Mouse (Mus musculus): ENCODE data around the gene Khdrbs1. TPM values are rescaled to one million over a fixed set of nuclear protein-coding genes. Genes with fewer than 3 reads are reported as not detected.
"Not testable (repeated sequence)": the region's sequence is repeated elsewhere in the genome, so short reads cannot be mapped to it uniquely, and the experiment has no call there.

Gene Khdrbs1
- polyA plus RNA-seq, 1 experiment from 2014 or later: 125 TPM

GRCm38 (mm10) chr4:129770600-129770999 lies 28.5 kb upstream of the Khdrbs1 start:
- Histone ChIP-seq H3K9me3 (no peaks in the 10 kb centered on the region), H3K4me1 (peaks cover 9% of the 10 kb centered on the region; the same call in 1 of the 2 replicates), H3K27me3 (no peaks in the 10 kb centered on the region; the same call in 1 of the 2 replicates), H3K4me3 (no peak overlapping the region), H3K4me2 (no peak overlapping the region), H3K27ac (no peak overlapping the region), H3K9ac (no peak overlapping the region), H3K36me3 (no peaks in the 10 kb centered on the region)
- WGBS: 44% methylated on average over 6 of the region's 6 CpGs
- no peak for ATAC-seq (ENCODE audit: borderline replicate concordance, extremely low read depth, low FRiP score, low TSS enrichment)

DNA sequence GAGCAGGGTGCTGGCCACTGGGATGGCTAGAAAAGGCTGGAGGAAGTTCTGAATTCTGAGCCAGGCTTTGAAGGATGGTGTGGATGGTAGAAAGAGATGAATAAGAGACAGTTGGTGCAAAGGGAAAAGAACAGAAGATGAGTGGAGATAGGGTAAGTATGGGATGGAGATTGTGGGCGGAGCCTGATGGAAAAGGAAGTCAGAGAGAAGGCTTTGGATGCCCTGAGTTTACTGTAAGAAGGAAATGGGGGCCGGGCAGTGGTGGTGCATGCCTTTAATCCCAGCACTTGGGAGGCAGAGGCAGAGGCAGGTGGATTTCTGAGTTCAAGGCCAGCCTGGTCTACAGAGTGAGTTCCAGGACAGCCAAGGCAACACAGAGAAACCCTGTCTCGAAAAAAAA lies 26.6 kb upstream of the Khdrbs1 start:
- H3K27me3 ChIP-seq; H3K9me3 ChIP-seq; H3K4me3 ChIP-seq; H3K9ac ChIP-seq; H3K4me2 ChIP-seq; H3K27ac ChIP-seq; H3K36me3 ChIP-seq; ATAC-seq (ENCODE audit: borderline replicate concordance, extremely low read depth, low FRiP score, low TSS enrichment); H3K4me1 ChIP-seq: not testable (repeated sequence)
- 65% methylated on average over 3 of the region's 3 CpGs for WGBS

DNA sequence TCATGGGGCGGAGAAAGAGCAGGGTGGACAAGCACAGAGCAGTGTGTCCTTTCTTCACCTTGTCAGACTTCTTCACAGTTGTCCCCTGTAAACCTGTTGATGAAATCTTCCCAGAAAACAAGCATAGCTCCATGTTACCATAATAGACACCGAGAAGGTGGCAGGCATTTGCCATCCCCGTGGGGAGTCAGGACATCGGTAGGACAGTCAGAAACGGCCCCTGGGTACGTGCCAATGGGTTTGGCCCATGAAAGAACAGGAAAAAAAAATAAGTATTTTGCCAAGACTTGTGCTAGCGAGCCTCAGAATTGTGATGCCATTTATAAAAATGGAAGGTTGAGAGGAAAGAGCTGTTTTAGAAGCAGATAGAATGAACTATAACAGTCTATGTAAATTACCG lies 25.7 kb upstream of the Khdrbs1 start:
- Histone ChIP-seq H3K4me1 (peaks cover 9% of the 10 kb centered on the region; the same call in 1 of the 2 replicates), H3K27ac (no peak overlapping the region), H3K9ac (no peak overlapping the region), H3K36me3 (no peaks in the 10 kb centered on the region), H3K27me3 (no peaks in the 10 kb centered on the region; the same call in 1 of the 2 replicates), H3K9me3 (no peaks in the 10 kb centered on the region), H3K4me2 (no peak overlapping the region), H3K4me3 (no peak overlapping the region)
- WGBS: 79% methylated on average over 8 of the region's 8 CpGs
- ATAC-seq (ENCODE audit: borderline replicate concordance, extremely low read depth, low FRiP score, low TSS enrichment): no peak

DNA sequence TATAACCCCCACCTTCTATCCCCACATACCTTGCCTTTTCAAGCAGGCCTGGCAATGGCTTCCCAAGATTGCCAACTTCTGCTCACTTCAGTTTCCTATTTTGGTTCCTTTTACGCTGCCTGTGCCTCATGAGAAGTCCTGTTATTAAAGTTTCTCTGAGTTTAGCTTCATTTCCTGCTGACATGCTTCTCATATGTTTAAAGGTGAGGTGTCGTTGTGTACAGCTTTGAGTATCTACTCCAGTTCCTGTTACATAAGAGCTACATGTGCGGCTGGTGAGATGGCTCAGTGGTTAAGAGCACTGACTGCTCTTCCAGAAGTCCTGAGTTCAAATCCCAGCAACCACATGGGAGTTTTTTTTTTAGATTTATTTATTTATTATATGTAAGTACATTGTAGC lies 23.2 kb upstream of the Khdrbs1 start:
- Histone ChIP-seq H3K9ac (no peak overlapping the region), H3K36me3 (no peaks in the 10 kb centered on the region), H3K4me3 (no peak overlapping the region), H3K9me3 (no peaks in the 10 kb centered on the region), H3K4me1 (no peaks in the 10 kb centered on the region), H3K4me2 (no peak overlapping the region), H3K27ac (no peak overlapping the region), H3K27me3 (no peaks in the 10 kb centered on the region)
- no peak for ATAC-seq (ENCODE audit: borderline replicate concordance, extremely low read depth, low FRiP score, low TSS enrichment)
- 78% methylated on average over 3 of the region's 3 CpGs for WGBS

- WGBS: 72% methylated on average over 1 of the region's 1 CpGs
- not testable (repeated sequence) for H3K9ac ChIP-seq; H3K4me3 ChIP-seq; ATAC-seq (ENCODE audit: borderline replicate concordance, extremely low read depth, low FRiP score, low TSS enrichment); H3K27me3 ChIP-seq; H3K36me3 ChIP-seq; H3K9me3 ChIP-seq; H3K4me1 ChIP-seq; H3K27ac ChIP-seq; H3K4me2 ChIP-seq
Observed at GRCm38 (mm10) chr4:129762496-129762895, 20.4 kb upstream of the Khdrbs1 start.

DNA sequence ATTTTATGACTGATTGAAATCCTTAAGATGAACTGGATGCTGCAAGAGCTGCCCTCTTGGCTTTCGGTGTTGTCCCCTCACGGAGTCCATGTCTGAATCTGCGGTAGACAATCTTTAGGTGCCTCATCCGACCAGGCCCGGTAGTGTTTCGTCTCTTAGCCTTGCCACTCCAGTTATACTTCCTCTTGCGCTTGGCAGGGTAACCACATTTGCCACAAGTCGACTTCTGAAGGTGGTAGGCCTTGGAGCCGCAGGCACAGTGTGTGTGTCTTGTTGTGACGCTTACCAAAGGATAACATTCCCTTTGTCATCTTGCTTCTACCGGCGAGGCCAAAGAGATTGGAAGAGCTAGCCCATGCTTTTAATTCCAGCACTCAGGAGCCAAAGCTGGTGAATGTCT lies 19.5 kb upstream of the Khdrbs1 start:
- H3K27ac ChIP-seq: no peak overlapping the region
- H3K27me3 ChIP-seq: no peaks in the 10 kb centered on the region
- 90% methylated on average over 12 of the region's 12 CpGs for WGBS
- H3K4me2 ChIP-seq: no peak overlapping the region
- H3K4me3 ChIP-seq: no peak overlapping the region
- H3K36me3 ChIP-seq: no peaks in the 10 kb centered on the region
- H3K4me1 ChIP-seq: no peaks in the 10 kb centered on the region
- H3K9me3 ChIP-seq: no peaks in the 10 kb centered on the region
- no peak overlapping the region for H3K9ac ChIP-seq
- ATAC-seq (ENCODE audit: borderline replicate concordance, extremely low read depth, low FRiP score, low TSS enrichment): no peak

DNA sequence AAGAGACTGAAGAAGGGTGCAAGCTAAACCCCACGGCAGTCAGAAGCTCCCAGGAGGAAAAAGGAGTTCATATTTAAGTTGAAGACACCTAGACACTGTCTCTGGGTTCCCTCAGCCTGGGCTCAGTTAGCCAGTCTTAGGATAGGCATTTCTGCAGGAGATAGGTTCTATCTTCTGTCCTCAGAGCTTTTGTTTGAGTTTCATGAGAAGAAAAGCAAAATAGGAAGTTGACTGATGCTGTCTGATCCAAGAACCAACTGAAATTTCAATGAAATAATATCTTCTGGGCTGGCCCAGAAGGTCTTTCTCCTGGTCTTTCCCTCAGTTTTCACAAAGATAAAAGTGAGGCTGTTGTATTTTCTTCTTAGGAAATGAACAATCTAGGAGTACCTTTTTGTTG lies 13.4 kb upstream of the Khdrbs1 start:
- no peaks in the 10 kb centered on the region for H3K27me3 ChIP-seq
- H3K4me2 ChIP-seq: no peak overlapping the region
- WGBS: 61% methylated on average over 1 of the region's 1 CpGs
- H3K9me3 ChIP-seq: no peaks in the 10 kb centered on the region
- H3K36me3 ChIP-seq: no peaks in the 10 kb centered on the region
- 0 out of 2 replicates have a peak, but pooled peaks cover 1% of the 10 kb centered on the region for H3K4me1 ChIP-seq
- no peak overlapping the region for H3K4me3 ChIP-seq
- H3K9ac ChIP-seq: no peak overlapping the region
- ATAC-seq (ENCODE audit: borderline replicate concordance, extremely low read depth, low FRiP score, low TSS enrichment): no peak
- H3K27ac ChIP-seq: no peak overlapping the region

- 51% methylated on average over 3 of the region's 3 CpGs for WGBS
- Histone ChIP-seq H3K4me2 (no peak overlapping the region), H3K4me3 (no peak overlapping the region), H3K9ac (no peak overlapping the region), H3K27ac (no peak overlapping the region), H3K36me3 (no peaks in the 10 kb centered on the region), H3K4me1 (0 out of 2 replicates have a peak, but pooled peaks cover 2% of the 10 kb centered on the region), H3K9me3 (no peaks in the 10 kb centered on the region), H3K27me3 (no peaks in the 10 kb centered on the region)
- ATAC-seq (ENCODE audit: borderline replicate concordance, extremely low read depth, low FRiP score, low TSS enrichment): no peak
Observed at GRCm38 (mm10) chr4:129754742-129755141, 12.6 kb upstream of the Khdrbs1 start.

DNA sequence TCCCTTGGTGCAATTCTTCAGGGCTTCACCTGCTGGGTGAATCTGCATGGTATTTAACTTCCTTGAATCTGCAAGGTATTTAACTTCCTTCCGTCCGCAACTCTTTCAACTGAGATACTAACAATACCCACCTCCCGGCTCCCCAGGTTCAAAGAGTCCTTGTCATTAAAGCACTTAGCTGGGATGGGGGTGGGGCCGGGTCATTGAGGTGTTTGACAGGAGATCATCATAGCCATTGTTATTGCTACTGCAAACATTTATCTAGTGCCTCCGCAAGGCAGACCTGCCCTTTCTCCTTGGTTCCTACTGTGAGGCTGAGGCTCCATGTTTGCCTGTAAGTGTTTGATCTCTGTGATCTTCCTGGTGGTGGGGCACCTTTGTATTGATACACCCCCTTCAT lies 8.3 kb upstream of the Khdrbs1 start:
- H3K9me3 ChIP-seq: no peaks in the 10 kb centered on the region
- no peak overlapping the region for H3K4me2 ChIP-seq
- WGBS: 21% methylated on average over 5 of the region's 5 CpGs
- H3K27me3 ChIP-seq: no peaks in the 10 kb centered on the region
- H3K27ac ChIP-seq: no peak overlapping the region
- ATAC-seq (ENCODE audit: borderline replicate concordance, extremely low read depth, low FRiP score, low TSS enrichment): no peak
- H3K4me1 ChIP-seq: 0 out of 2 replicates have a peak, but pooled peaks cover 2% of the 10 kb centered on the region
- H3K9ac ChIP-seq: no peak overlapping the region
- H3K36me3 ChIP-seq: no peaks in the 10 kb centered on the region
- H3K4me3 ChIP-seq: no peak overlapping the region

DNA sequence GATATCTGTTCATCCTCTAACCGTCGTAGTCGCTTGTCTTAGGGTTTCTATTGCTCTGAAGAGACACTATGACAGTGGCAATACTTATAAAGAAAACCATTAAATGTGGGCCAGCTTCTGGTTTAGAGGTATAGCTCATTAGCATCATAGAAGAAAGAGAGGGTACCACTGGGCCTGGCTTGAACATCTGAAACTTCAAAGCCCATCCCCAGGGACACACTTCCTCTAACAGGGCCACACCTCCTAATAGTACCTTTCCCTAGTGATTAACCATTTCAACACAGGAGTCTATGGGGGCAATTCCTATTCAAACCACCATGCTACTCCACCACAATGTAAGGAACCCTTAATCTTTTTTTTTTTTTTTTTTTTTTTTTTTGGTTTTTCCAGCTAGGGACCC lies 4.5 kb upstream of the Khdrbs1 start:
- WGBS: 81% methylated on average over 3 of the region's 3 CpGs
- ATAC-seq (ENCODE audit: borderline replicate concordance, extremely low read depth, low FRiP score, low TSS enrichment): no peak
- H3K4me2 ChIP-seq: no peak overlapping the region
- no peaks in the 10 kb centered on the region for H3K36me3 ChIP-seq
- H3K27me3 ChIP-seq: no peaks in the 10 kb centered on the region
- H3K9ac ChIP-seq: no peak overlapping the region
- H3K9me3 ChIP-seq: no peaks in the 10 kb centered on the region
- H3K4me3 ChIP-seq: no peak overlapping the region
- no peak overlapping the region for H3K27ac ChIP-seq
- H3K4me1 ChIP-seq: peaks cover 10% of the 10 kb centered on the region

- WGBS: 68% methylated on average over 1 of the region's 1 CpGs
- Histone ChIP-seq H3K4me1 (peaks cover 10% of the 10 kb centered on the region), H3K27ac (no peak overlapping the region), H3K9ac (no peak overlapping the region), H3K27me3 (no peaks in the 10 kb centered on the region), H3K4me3 (no peak overlapping the region), H3K9me3 (no peaks in the 10 kb centered on the region), H3K36me3 (no peaks in the 10 kb centered on the region), H3K4me2 (no peak overlapping the region)
- no peak for ATAC-seq (ENCODE audit: borderline replicate concordance, extremely low read depth, low FRiP score, low TSS enrichment)
Observed at GRCm38 (mm10) chr4:129746106-129746505, 4.0 kb upstream of the Khdrbs1 start.

DNA sequence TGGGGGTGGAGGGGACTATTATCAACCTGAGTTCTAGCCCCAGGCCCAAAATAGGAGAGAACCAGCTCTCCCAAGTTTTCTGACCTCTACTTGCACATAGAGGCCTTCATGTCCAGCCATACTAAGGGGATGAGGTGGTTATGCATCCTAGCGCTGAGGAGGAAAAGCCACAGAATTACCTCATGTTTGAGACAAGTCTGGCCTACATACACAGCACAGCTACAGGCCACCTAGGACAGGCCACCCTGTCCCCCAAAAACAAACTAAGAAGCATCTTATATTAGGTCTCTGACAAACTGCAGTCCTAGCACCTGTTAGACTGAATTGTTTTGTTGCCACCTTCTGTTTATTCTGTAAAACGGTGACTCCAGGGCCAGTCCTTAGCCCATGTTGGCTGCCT lies 1.4 kb upstream of the Khdrbs1 start:
- Histone ChIP-seq H3K9me3 (no peaks in the 10 kb centered on the region), H3K9ac (peak overlapping the region; percentile 67), H3K4me1 (peaks cover 25% of the 10 kb centered on the region), H3K4me3 (peak overlapping the region; percentile 93; the same call in 1 of the 2 replicates), H3K36me3 (no peaks in the 10 kb centered on the region), H3K27me3 (no peaks in the 10 kb centered on the region), H3K27ac (peak overlapping the region; percentile 99), H3K4me2 (peak overlapping the region; percentile 67)
- 27% methylated on average over 2 of the region's 2 CpGs for WGBS
- no peak for ATAC-seq (ENCODE audit: borderline replicate concordance, extremely low read depth, low FRiP score, low TSS enrichment)

- no peak for ATAC-seq (ENCODE audit: borderline replicate concordance, extremely low read depth, low FRiP score, low TSS enrichment)
- 10% methylated on average over 7 of the region's 7 CpGs for WGBS
- H3K4me1 ChIP-seq: peaks cover 28% of the 10 kb centered on the region
- H3K9ac ChIP-seq: peak overlapping the region; percentile 67
- H3K4me3 ChIP-seq: peak overlapping the region; percentile 93
- peak overlapping the region; percentile 67 for H3K4me2 ChIP-seq
- no peaks in the 10 kb centered on the region for H3K9me3 ChIP-seq
- H3K27ac ChIP-seq: peak overlapping the region; percentile 99
- no peaks in the 10 kb centered on the region for H3K27me3 ChIP-seq
- H3K36me3 ChIP-seq: no peaks in the 10 kb centered on the region
Observed at GRCm38 (mm10) chr4:129743010-129743390, 897 bp upstream of the Khdrbs1 start.

Measured in lung, embryonic 15.5 days (tissue).